Mouse (Mus musculus) Muller cell, postnatal 12 days (primary cell): ENCODE results near the gene Azi2.

ENCODE experiments used
- DNase-seq: peaks from one replicate; pipeline ENCODE4 v3.0.0-alpha.2; 2015; ENCODE audit errors: inconsistent ontology term

The Azi2 gene

DNA sequence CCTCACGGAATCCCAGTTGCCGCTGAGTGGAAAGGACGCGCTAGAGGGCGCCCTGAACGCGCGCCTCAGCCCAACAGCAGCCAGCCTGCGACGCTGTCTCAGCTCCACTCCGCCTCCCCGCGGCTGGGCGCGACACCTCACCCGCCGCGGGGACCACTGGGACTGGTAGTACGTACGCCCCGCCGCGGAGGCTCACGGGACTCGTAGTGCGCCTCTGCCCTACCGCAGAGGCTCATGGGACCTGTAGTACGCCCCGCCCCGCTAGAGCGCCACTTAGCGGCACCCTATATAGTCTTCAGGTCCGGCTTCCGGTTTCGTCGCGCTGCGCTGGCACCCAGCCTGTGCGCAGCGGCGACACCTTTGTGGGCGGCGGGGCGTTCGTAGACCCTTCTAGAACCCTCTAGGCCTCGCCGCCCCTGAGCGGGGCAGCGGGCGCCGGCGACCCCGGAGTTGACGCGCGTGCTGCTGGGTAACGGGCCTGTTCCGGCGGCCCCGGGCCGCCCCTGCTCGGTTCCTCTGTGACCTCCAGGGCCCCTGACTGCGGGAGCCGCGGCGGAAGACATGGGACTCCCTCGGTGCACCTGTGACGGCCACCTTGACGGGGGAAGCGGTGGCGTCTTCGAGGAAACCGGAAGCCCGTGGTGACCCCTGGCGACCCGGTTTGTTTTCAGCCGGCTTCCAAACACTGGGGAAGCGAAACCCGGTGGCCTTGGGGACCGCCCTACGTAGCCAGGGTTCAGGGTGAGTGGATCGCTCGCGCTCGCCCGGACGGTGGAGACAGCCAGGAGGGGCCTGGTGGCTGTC lies at the start of gene Azi2:
Gene Azi2, plus strand, starts transcription at position 282 of the 804 bp plus-strand sequence.
- peak; percentile 99 for DNase-seq

DNA sequence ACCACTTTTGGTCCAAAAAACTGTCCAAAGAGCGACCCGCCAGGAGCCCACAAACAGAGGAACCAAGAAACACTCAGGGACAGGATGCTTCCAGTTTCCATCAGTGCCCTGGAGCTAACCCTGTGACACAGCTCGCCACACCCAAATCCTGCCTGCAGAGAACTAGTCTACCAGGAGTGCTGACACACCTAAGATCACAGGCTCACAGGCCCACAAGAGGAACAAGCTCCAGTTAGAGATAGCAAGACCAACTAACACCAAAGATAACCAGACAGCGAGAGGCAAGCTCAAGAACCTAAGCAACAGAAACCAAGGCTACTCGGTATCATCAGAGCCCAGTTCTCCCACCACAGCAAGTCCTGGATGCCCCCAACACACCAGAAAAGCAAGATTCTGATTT lies 43.7 kb upstream of the Azi2 start:
- DNase-seq = no peak

- DNase-seq = no peak
Measured at GRCm38 (mm10) chr9:118001488-118001887, 38.8 kb upstream of the Azi2 start.

DNA sequence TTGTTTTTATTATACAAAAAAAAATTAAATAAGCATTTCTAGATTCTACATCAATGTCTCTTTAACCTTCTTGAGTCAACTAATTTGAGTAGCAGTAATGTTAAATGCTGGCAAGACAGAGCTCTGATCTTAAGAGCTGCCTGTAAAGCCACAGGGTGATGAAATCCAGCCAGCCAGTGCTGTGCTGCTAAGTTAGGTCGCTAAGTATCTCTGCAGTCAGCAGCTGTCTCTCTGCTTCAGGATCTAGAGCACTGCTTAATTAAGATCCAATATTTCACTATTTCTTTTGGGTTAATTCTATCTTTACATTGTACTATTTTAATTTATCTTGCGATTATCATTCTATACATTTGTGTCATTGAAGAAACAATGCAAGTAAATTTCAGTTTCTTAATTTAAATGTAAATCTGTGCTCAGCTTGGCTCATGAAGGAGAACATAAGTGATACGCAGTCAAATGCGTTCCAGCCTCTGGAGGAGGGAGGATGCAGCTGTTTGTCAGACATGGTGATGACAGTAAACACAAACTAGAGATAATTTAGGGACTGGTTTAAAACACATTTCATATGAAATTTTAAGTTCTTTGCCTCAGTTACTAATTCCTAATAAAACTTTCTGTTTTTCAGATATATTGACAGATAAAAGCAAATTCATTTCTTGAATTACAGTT lies 36.9 kb upstream of the Azi2 start:
- DNase-seq = no peak

- DNase-seq = no peak
Measured at GRCm38 (mm10) chr9:118003937-118004336, 36.4 kb upstream of the Azi2 start.

- no peak for DNase-seq
Measured at GRCm38 (mm10) chr9:118012928-118013327, 27.4 kb upstream of the Azi2 start.

- no peak for DNase-seq
Measured at GRCm38 (mm10) chr9:118024966-118025365, 15.3 kb upstream of the Azi2 start.

- peak; percentile 8 for DNase-seq
Measured at GRCm38 (mm10) chr9:118029490-118029889, 10.8 kb upstream of the Azi2 start.

DNA sequence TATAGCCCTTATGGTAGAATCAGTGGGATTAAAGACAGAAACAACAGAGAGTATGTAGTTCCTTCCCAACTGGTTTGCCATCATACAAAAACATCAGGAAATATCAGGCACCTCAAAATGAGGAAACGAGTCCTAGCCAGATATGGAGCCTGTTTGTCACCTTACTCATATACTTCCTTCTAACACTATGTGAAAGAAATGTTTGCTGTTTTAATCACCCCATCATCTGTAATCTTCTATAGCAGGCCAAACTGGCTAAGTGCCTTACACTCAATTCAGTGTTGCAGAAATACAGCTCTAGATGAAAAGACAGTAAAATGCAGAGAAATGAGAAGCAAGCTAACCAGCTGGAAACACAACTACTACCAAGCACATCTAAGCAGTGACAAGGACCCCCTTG lies 10.0 kb upstream of the Azi2 start:
- DNase-seq = no peak

- no peak for DNase-seq
Measured at GRCm38 (mm10) chr9:118031694-118032093, 8.6 kb upstream of the Azi2 start.

- no peak for DNase-seq
Measured at GRCm38 (mm10) chr9:118034990-118035389, 5.3 kb upstream of the Azi2 start.

DNA sequence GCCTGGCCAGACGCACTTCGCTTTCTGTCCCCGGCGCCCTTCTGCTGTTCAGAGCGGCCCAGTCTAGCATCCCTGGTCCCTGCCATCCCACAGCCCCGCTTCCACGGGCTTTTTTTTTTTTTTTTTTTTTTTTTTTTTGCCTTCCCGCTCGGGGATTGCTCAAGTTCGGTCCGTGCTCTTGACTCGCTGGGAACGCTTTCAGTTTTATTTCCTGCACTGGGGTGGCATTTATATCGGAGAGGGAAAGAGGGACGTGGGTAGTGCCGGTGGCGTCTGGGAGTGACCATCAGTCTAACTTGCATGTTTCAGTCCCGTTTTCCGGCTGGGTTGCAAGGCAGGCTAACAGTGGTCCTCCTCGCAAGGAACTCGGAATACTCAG lies 712 bp downstream of the Azi2 start:
- DNase-seq = no peak

DNA sequence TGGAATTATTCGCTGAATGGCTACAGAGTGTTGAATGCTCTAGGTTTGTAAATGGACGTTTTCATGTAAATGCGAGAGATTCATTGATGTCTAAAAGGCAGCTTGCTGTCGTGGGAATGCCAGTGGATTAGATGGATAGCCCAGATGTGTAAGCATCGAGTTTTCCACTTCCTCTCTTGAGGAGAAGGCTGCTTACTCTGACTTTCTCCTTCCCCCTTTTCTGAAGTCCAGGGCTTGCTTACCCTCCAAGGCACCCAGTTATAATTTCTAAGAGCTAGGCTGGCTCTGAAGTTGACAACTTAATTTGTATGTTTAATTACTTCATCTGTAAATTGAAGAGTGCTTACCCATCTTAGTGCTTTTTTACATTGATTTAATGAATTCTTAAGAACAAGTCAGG lies 1.3 kb downstream of the Azi2 start:
- peak; percentile 9 for DNase-seq

DNA sequence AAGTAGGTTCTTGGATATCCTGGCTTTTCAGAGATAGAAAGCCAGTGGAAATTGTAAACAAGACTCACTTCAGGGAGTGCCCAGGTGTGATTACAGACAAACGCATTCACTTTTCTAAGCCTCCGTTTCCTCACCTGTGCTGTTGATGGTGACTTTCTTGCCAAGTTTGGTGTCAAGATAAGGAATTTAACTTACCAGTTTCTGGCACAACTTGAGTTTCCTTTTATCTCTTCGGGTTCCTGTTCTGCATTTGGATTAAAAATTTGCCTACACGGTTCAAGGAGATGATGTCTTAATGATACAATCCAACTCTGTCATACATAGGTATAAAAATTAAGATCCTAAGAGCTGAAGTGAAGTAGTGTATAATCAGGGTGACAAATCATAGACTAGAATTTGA lies 2.4 kb downstream of the Azi2 start:
- DNase-seq = no peak

DNA sequence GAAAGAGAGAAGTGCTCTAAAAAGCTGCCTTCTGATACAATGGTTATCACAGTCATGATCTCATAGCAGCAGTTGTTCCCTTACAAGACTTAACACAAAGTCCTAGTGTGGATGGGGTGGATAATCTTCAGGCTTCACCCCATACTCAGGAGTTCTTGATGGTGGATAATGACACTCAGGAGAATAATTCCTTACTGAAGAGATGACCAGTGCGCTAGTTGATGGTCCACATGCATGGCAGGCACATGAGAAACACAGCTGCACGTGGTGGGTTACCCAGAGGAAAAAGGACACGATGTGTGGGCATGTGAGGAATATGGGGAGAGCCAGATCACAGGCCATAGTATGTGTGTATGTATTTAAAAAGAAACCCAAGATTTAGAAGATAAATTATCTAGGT lies 3.3 kb downstream of the Azi2 start:
- DNase-seq = no peak

- no peak for DNase-seq
Measured at GRCm38 (mm10) chr9:118045011-118045533, 4.8 kb downstream of the Azi2 start.

DNA sequence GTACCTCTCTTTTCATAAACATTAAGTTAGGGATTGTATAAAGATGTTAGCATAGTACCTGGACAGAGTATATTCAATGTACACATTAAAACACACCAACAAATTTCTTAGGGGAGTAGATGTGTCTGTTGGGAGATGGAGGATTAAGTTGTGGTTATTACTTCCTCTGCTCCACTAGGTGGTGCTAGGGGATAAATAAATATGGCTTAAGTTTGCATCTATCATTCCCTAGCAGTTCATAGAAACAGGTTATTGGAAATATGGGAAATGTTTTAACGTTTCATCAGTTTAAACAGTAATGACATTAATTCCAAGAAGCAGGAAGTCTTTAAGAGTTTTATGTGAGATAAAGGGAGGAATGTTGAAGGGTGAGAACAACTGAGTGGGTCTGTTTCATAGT lies 13.0 kb downstream of the Azi2 start:
- DNase-seq = peak; percentile 27

- DNase-seq = no peak
Measured at GRCm38 (mm10) chr9:118059101-118059500, 18.8 kb downstream of the Azi2 start.

DNA sequence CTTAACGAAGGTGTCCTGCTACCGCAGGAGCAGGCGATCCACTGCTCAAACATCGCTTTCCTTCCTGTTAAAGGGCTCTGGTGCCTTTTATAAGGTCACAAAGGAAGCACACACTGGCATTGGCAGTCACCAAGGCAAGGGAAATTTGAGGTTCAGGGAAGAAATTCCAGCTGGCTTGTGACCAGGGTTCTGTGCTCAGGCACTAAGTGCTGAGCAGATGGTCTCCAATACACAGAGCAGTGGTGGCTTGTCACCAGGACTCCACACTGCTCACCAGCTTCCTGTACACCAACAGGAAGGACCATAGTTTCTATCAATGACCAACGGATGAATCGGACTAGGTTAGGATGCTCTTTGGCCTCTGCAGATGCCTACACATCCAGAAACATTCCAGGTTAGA lies 30.1 kb downstream of the Azi2 start:
- no peak for DNase-seq

GRCm38 (mm10) chr9:118071337-118071736 lies 31.0 kb downstream of the Azi2 start:
- no peak for DNase-seq

- no peak for DNase-seq
Measured at GRCm38 (mm10) chr9:118072101-118072500, 31.8 kb downstream of the Azi2 start.

- no peak for DNase-seq
Measured at GRCm38 (mm10) chr9:118073358-118073757, 33.1 kb downstream of the Azi2 start.
